Mouse (Mus musculus) naive thymus-derived CD4-positive, alpha-beta T cell, adult 2 months (primary cell): ENCODE data around the gene Erc1.

Source experiments
- DNase-seq: peaks from one replicate; pipeline ENCODE4 v3.0.0-alpha.2; 2011; ENCODE audit warnings: low read depth

The Erc1 gene

GRCm38 (mm10) chr6:119808726-119809505 is 39.1 kb downstream of the Erc1 start:
- no peak for DNase-seq

- DNase-seq = no peak
Measured at GRCm38 (mm10) chr6:119803239-119803638, 44.7 kb downstream of the Erc1 start.

- no peak for DNase-seq
Measured at GRCm38 (mm10) chr6:119796911-119797486, 51.0 kb downstream of the Erc1 start.

- no peak for DNase-seq
Measured at GRCm38 (mm10) chr6:119796291-119796690, 51.7 kb downstream of the Erc1 start.

DNA sequence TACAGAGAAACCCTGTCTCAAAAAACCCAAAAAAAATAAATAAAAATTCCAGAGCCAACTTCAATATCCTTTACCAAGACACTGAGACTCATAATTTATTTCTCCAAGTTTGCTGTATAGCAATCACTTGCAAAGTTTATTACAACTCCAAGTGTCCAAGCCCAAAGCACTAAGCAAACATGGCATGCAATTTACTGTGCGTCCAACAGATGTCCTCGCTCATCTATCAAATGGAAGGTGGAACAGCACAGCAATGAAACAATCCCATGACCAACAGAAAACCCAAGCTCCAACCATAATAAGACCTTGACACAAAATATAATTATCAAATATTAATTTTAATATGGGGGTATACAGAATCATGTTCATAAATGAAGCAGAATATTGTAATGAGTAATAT is 55.4 kb downstream of the Erc1 start:
- DNase-seq = peak; percentile 77

DNA sequence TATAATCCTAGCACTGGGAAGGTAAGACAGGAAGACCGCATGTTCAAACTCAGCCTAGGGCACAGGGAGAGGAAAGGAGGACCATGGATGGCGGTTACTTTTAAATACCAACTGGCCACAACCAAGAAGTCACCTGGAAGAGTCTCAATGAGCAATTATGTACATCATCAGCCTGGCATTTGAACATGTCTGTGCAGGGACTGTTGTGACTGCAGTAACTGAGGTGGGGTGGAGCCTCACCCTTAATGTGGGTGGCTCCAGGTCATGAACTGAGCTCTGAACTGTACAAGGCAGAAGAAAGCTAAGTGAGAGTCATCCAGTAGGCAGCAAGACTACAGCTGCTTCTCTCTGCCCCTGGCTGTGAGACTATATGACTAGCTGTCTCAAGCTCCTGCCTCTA is 65.6 kb downstream of the Erc1 start:
- no peak for DNase-seq

DNA sequence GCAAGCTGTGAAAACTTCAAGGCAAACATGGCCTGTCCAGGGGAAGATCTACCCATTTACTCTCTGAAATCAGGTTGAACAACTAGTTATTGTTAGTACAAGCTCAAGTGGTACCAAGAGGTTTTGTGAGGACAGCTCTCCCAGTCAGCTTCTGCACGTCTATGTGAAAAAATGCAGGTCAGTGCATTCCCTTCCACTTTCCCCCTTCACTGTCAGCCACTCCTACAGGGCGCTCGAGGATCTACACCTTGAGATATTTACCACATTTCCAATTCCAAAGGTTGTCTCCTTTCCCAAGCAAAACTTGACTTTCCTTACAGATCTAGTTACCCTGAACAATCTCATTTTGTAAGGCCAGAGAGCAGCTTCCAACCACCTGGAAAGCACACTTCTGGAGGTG is 66.9 kb downstream of the Erc1 start:
- no peak for DNase-seq

DNA sequence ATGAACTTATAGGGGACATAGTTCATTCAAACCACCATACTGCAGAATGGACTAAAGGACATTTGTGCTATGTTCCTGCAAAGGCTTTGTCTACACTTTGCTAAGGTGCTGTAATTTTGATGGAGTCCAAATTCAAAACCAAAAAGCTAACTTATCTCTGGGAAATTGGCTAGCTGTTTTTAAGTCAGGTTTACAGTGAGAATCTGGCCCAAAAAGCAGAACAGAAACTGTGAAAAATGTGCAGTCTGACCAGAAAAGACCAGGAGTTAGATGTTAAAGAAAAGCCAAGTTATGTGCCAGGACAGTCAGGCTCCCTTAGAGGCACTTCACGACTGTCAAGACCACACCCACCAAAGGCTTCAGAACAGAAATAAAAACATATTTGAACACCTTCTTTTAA is 79.2 kb downstream of the Erc1 start:
- DNase-seq = no peak

DNA sequence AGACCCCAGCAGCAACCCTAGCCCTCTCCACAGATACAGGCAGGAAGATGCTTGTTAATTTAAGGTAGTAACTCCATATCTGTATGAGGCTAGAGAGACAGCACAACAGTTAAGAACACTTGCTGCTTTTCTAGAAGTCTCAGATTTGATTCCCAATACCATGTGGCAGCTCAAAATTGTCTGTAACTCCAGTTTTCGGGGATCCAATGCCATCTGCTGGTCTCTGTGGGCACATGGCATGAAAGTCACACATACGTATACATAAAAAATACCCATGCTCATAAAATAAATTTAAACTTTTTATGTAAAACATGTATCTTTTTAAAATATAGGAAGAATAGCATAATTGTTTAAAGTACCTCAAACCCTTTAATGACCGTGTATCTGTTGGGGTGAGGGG is 83.6 kb downstream of the Erc1 start:
- DNase-seq = peak; percentile 22

- no peak for DNase-seq
Measured at GRCm38 (mm10) chr6:119759866-119760265, 88.1 kb downstream of the Erc1 start.

DNA sequence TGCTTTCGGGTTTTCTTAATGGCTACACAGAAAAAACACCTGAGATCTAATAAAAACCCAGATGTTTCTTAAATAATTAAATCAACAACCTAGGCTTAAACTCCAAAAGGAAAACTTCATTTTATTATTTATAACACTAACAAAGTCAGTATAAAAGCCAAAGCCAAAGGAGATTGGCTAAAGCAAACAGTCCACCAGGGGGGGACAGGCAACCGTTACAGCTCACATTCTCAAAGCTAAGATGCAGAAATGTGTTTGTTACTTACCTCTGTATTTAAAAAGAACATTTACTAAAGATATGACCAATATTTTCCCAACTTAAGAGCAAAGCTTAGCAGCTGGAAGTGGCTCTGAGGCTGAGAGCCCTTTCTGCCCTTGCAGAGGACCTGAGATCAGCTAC is 89.5 kb downstream of the Erc1 start:
- no peak for DNase-seq

GRCm38 (mm10) chr6:119757796-119758195 is 90.2 kb downstream of the Erc1 start:
- no peak for DNase-seq

DNA sequence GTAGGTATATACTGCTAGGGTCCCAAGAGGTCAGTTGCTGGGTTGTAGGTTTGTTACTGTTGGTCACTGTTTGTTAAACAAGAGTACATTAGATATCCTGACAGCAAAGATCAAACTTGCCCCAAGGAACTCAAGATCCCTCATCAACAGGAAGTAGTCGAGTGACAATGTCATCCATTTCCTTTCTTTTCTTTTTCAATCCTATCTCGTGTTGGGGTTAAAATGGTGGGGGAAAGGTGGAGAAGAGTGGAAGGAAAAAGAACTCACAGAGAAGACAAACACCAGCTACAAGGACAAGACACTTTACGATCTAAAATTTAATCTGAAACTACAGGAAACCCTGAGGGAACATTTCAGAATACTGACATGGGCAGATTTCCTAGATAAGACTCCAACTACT is 92.1 kb downstream of the Erc1 start:
- DNase-seq = peak; percentile 47

DNA sequence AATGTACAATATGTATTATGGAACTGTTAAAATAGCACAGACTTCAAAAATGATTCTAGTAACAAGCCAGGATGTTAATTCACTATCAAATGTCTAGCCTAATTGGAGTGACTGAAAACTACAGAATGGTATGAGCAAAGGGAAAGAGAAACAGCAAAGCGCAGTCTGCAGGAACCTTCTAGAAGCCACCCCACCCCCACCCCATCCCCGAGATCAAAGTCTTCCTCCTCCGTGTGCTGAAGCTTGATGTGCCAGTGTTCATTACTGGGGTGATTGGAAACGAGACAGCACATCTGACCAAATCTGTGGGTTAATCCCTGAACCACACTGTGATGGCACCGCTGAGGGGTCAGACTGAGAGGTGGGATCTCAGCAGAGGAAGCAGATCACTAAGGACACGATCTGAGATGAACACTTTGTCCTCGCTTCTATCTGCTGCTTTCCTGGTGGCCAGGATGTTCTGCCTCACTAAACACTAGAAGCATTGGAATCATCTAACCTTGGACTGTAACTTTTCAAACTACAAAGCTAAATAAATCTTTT is 98.8 kb downstream of the Erc1 start:
- peak; percentile 81 for DNase-seq

- DNase-seq = no peak
Measured at GRCm38 (mm10) chr6:119741861-119742260, 106.1 kb downstream of the Erc1 start.

GRCm38 (mm10) chr6:119740541-119740940 is 107.4 kb downstream of the Erc1 start:
- no peak for DNase-seq

DNA sequence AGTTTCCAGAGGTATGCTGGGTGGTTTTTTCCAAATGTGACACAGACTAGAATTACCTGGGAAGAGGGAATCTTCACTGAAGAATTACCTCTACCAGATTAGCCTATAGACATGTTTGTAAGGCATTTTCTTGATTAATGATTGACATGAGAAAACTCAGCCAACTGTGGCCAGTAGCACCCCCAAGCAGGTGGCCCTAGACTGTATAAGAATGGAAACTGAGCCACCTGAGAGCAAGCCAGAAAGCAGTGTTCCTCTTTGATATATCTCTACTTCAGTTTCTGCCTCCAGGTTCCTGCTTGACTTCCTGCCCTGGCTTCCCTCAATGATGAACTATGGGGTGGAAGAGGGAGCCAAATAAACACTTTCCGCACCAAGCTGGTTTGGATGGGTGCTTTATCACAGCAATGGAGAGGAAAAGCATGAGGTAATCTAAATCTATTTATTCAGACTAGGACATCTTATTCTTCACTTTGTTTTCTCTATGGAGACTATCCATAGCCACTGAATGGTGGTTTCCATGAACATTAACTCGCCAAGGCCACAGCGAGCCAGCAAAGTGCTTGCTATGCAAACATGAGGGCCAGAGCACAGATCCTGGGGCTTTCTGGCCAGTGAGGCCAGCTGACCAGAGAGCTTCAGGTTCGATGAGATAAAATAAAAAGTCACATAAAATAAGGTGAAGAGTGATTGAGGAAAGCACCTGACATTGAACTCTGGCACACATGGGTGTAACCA is 109.2 kb downstream of the Erc1 start:
- DNase-seq = no peak

DNA sequence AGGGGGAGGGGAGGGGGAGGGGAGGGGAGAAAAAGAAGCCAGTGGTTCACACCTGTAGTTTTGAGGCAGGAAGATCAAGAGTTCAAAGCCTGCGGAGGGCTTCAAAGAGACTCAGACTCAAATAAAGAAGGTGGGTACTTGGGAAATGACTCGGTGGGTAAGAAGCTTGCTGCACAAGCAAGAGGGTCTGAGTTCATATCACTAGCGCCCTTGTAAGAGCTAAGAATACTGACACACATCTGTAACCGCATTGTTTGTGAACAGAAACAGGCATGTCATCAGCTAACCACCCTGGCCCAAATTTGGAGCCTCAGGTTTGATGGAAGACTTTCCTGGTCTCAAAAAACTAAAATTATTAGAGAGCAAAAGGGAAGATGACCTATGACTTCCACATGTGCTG is 110.3 kb downstream of the Erc1 start:
- no peak for DNase-seq

- DNase-seq = no peak
Measured at GRCm38 (mm10) chr6:119735937-119736336, 112.0 kb downstream of the Erc1 start.

DNA sequence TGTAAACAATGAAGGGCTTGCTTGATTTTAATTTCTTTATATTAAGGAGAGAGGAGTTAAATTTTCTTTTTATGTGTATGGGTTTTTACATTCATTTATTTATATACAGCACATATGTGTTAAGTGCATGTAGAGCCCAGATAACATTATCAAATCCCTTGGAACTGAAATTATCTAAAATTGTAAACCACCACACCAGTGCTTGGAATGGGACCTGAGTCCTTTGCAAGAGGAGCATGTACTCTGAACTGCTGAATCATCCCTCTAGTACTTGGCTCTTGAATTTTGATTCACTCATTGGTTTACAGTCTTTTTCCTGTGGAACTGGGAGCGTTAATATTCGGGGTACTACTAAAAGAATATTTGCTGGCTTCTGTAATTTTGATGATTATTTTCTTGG is 116.8 kb downstream of the Erc1 start:
- DNase-seq = no peak

DNA sequence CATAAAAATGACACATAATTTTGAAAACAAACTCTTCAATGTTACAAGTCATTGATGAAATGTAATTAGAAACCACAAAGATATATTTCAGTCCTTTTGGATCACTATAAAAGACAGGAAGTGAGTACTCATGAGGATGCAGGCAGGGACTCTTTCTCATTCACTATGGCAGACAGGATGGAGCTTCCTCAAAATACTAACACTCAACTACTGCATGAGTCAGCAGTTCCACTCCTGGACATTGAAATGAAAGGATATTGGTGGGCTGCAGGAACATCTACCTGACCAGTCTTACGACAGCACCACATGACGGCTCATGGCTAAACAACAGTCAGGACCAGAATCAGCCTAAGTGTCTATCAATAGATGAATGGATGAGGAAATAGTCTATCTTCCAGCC is 132.7 kb downstream of the Erc1 start:
- no peak for DNase-seq

GRCm38 (mm10) chr6:119713961-119714360 is 134.0 kb downstream of the Erc1 start:
- DNase-seq = no peak

- DNase-seq = no peak
Measured at GRCm38 (mm10) chr6:119712486-119712885, 135.5 kb downstream of the Erc1 start.
